Comparison of ENCODE assay signal across 8 mouse cellular contexts in genomic region chr4:116016396-116016795, GRCm38 (mm10). TPM values are rescaled to one million over a fixed set of nuclear protein-coding genes. Genes with fewer than 3 reads are reported as not detected.
DNase-seq lines count a peak whose midpoint lies in the region; ATAC-seq and TF ChIP-seq lines count a peak whose summit lies in the region.

No protein-coding gene starts in this region.

- TF ChIP-seq EP300 in ES-Bruce4 (IDR thresholded peaks at IDR 0.05; ENCODE audit: insufficient read depth, low read depth, low read length) = no peak

- H3K36me3 ChIP-seq in ES-Bruce4 (ENCODE audit: control insufficient read depth, insufficient read depth, low read length, poor library complexity, severe bottlenecking) = no peaks in the 10 kb centered on the region
- no peaks in the 10 kb centered on the region for H3K36me3 ChIP-seq in intestine, embryonic 15.5 days
- no peaks in the 10 kb centered on the region for H3K36me3 ChIP-seq in midbrain, embryonic 11.5 days (ENCODE audit: control insufficient read depth, insufficient read depth, low read length)

- no peak overlapping the region for H3K27ac ChIP-seq in ES-Bruce4 (ENCODE audit: insufficient read depth, low read length)
- no peak overlapping the region for H3K27ac ChIP-seq in intestine, embryonic 15.5 days
- no peak overlapping the region for H3K27ac ChIP-seq in midbrain, embryonic 11.5 days (ENCODE audit: low read depth, low read length)

- no peaks in the 10 kb centered on the region for H3K4me1 ChIP-seq in ES-Bruce4 (ENCODE audit: control insufficient read depth, insufficient read depth, low read length)
- H3K4me1 ChIP-seq in intestine, embryonic 15.5 days (replicated peaks) = peaks cover 8% of the 10 kb centered on the region; the same call in 1 of the 2 replicates
- H3K4me1 ChIP-seq in midbrain, embryonic 11.5 days (ENCODE audit: control insufficient read depth, insufficient read depth, low read length) = peaks cover 8% of the 10 kb centered on the region

- ATAC-seq in frontal cortex, adult (ENCODE audit: low TSS enrichment) = peak; percentile 11; the same call in 1 of the 2 replicates
- no peak for ATAC-seq in intestine, embryonic 15.5 days
- no peak for ATAC-seq in midbrain, embryonic 11.5 days (ENCODE audit: low FRiP score)

- DNase-seq in frontal cortex, postnatal 25 days (ENCODE audit: low spot score in 2 of 2) = no peak
- DNase-seq in midbrain, embryonic 11.5 days (ENCODE audit: low spot score, missing footprints) = peak; percentile 85
- DNase-seq in gastrocnemius, postnatal 25 days = no peak
- no peak for DNase-seq in c-Kit-positive CD71-positive TER-119-positive erythroid progenitor cells, embryonic 14.5 days (ENCODE audit: low spot score)
- no peak for DNase-seq in cerebellum, adult 11-12 months

- peak overlapping the region; percentile 96 for H3K4me2 ChIP-seq in intestine, embryonic 15.5 days (replicated peaks)
- H3K4me2 ChIP-seq in midbrain, embryonic 11.5 days = no peak overlapping the region

- TF ChIP-seq POLR2A in ES-Bruce4 (IDR thresholded peaks at IDR 0.05; ENCODE audit: insufficient read depth, low read length) = no peak

- no peaks in the 10 kb centered on the region for H3K9me3 ChIP-seq in ES-Bruce4 (replicated peaks; ENCODE audit: control insufficient read depth, insufficient read depth, low read length, poor library complexity, severe bottlenecking)
- no peaks in the 10 kb centered on the region for H3K9me3 ChIP-seq in intestine, embryonic 15.5 days
- H3K9me3 ChIP-seq in midbrain, embryonic 11.5 days (ENCODE audit: control insufficient read depth, low read length) = no peaks in the 10 kb centered on the region

- no peak for TF ChIP-seq CTCF in ES-Bruce4 (IDR thresholded peaks at IDR 0.05; ENCODE audit: low read depth, low read length)

- H3K9ac ChIP-seq in ES-Bruce4 (ENCODE audit: low read depth, poor library complexity, severe bottlenecking) = peak overlapping the region; percentile 65; the same call in 1 of the 2 replicates
- no peak overlapping the region for H3K9ac ChIP-seq in intestine, embryonic 15.5 days
- H3K9ac ChIP-seq in midbrain, embryonic 11.5 days (ENCODE audit: low read length) = no peak overlapping the region

- H3K27me3 ChIP-seq in ES-Bruce4 (ENCODE audit: control insufficient read depth, insufficient read depth, low read length, poor library complexity, severe bottlenecking) = peaks cover 4% of the 10 kb centered on the region; the same call in 1 of the 2 replicates
- H3K27me3 ChIP-seq in intestine, embryonic 15.5 days (replicated peaks) = peaks cover 17% of the 10 kb centered on the region
- H3K27me3 ChIP-seq in midbrain, embryonic 11.5 days (ENCODE audit: control insufficient read depth, insufficient read depth, low read length) = peaks cover 43% of the 10 kb centered on the region

- WGBS in intestine, embryonic 15.5 days = 42% methylated on average over 3 of the region's 3 CpGs
- 65% methylated on average over 3 of the region's 3 CpGs for WGBS in midbrain, embryonic 11.5 days

- no peak overlapping the region for H3K4me3 ChIP-seq in ES-Bruce4 (ENCODE audit: low read depth, low read length)
- H3K4me3 ChIP-seq in intestine, embryonic 15.5 days (replicated peaks) = peak overlapping the region; percentile 61
- 0 out of 2 replicates have a peak overlapping the region, but pooled peaks have one; percentile 65 for H3K4me3 ChIP-seq in midbrain, embryonic 11.5 days (ENCODE audit: low read depth, low read length)

RNA-seq across cellular contexts. Expression of gene Faah, which starts 1.3 kb away (rescaled TPM):
- polyA plus RNA-seq in ES-Bruce4 (2011; ENCODE audit: insufficient read depth, insufficient read length, low read depth, missing spikeins) = 1.9 and 2.7 TPM in 2 replicates
- polyA plus RNA-seq in intestine, embryonic 15.5 days (2015; fragmentation: Nextera tagmentation; extraction: Ambion mirVana) = 48.2 and 57.6 TPM in 2 replicates
- 1.8 TPM in 2 replicates for polyA plus RNA-seq in midbrain, embryonic 11.5 days (2014; fragmentation: Nextera tagmentation; extraction: Ambion mirVana)
- total RNA-seq in gastrocnemius, postnatal 25 days (2021) = under 1 TPM; 0.35 to 0.46 TPM

RNA-seq across cellular contexts. Expression of gene Nsun4, which starts 37.3 kb away (rescaled TPM):
- polyA plus RNA-seq in ES-Bruce4 (2011; ENCODE audit: insufficient read depth, insufficient read length, low read depth, missing spikeins) = 11.7 and 14.4 TPM in 2 replicates
- 30.1 and 31.0 TPM in 2 replicates for polyA plus RNA-seq in intestine, embryonic 15.5 days (2015; fragmentation: Nextera tagmentation; extraction: Ambion mirVana)
- polyA plus RNA-seq in midbrain, embryonic 11.5 days (2014; fragmentation: Nextera tagmentation; extraction: Ambion mirVana) = 22.2 and 24.7 TPM in 2 replicates
- 10 to 100 TPM; 15.3 to 16.7 TPM for total RNA-seq in gastrocnemius, postnatal 25 days (2021)

RNA-seq across cellular contexts. Expression of gene Uqcrh, which starts 58.5 kb away (rescaled TPM):
- 406 and 433 TPM in 2 replicates for polyA plus RNA-seq in ES-Bruce4 (2011; ENCODE audit: insufficient read depth, insufficient read length, low read depth, missing spikeins)
- 636 and 732 TPM in 2 replicates for polyA plus RNA-seq in intestine, embryonic 15.5 days (2015; fragmentation: Nextera tagmentation; extraction: Ambion mirVana)
- polyA plus RNA-seq in midbrain, embryonic 11.5 days (2014; fragmentation: Nextera tagmentation; extraction: Ambion mirVana) = 398 and 455 TPM in 2 replicates
- total RNA-seq in gastrocnemius, postnatal 25 days (2021) = 1,000 to 10,000 TPM in 1 of 2 experiments, 100 to 1,000 TPM in 1; 981 to 1,020 TPM

RNA-seq across cellular contexts. Expression of gene Lrrc41, which starts 58.7 kb away (rescaled TPM):
- polyA plus RNA-seq in ES-Bruce4 (2011; ENCODE audit: insufficient read depth, insufficient read length, low read depth, missing spikeins) = 38.3 and 42.7 TPM in 2 replicates
- polyA plus RNA-seq in intestine, embryonic 15.5 days (2015; fragmentation: Nextera tagmentation; extraction: Ambion mirVana) = 70.9 and 71.6 TPM in 2 replicates
- 64.1 and 67.5 TPM in 2 replicates for polyA plus RNA-seq in midbrain, embryonic 11.5 days (2014; fragmentation: Nextera tagmentation; extraction: Ambion mirVana)
- total RNA-seq in gastrocnemius, postnatal 25 days (2021) = 10 to 100 TPM; 17.8 to 20.3 TPM

Comparison
In these comparisons a context has a peak if more than half of its experiments do, and no peak if none do; other contexts are left out.
1. RNA of gene Faah, which starts 1.3 kb away (polyA plus RNA-seq): 48.2 to 57.6 TPM in intestine, embryonic 15.5 days; 1.9 to 2.7 TPM in ES-Bruce4 and 1.8 TPM in midbrain, embryonic 11.5 days; every median in the first group is over 10 times any median in the second.